Mouse (Mus musculus): ENCODE data around the gene Nupr1. TPM values are rescaled to one million over a fixed set of nuclear protein-coding genes. Genes with fewer than 3 reads are reported as not detected.
A peak's percentile ranks its signal among the peaks of the same experiment; 100 is the strongest.
"Not testable (repeated sequence)": the region's sequence is repeated elsewhere in the genome, so short reads cannot be mapped to it uniquely, and the experiment has no call there.

The Nupr1 gene
- total RNA-seq, 2 experiments from 2014 or later = 7.5 to 15.3 TPM

DNA sequence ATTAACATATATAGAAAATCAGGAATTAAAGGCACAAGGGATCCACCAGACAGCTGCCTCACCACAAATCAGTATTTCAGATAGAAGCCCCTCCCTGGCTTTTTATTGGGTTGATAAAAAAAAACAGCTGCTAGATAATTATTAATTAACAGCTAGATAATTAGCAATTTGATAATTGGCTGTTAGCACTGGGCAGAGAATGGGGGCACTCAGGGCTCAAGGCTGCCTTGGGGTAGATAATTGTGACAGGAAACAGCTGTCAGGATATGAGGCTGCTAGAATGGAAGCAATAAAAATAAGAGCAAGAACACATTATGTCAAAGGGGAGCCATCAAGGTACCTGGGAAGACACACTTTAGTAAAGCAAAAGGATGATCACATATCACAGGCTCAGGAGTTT, 14.3 kb upstream of the Nupr1 start:
- DNase-seq (ENCODE audit: low spot score in 2 of 2) = no peak

DNA sequence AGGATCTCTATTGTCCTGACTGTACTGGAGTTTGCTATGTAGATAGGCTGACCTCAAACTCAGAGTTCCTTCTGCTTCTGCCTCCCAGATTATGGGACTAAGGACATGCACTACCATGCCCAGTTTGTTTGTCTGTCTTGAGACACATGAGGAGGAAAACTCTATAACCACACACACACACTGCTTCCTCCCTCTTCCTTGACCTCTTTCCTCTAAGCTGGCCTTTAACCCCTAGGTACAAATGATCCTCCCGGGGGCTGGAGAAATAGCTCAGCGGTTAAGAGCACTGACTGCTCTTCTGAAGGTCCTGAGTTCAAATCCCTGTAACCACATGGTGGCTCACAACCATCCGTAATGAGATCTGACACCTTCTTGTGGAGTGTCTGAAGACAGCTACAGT, 13.7 kb upstream of the Nupr1 start:
- DNase-seq (ENCODE audit: low spot score in 2 of 2) = no peak

DNA sequence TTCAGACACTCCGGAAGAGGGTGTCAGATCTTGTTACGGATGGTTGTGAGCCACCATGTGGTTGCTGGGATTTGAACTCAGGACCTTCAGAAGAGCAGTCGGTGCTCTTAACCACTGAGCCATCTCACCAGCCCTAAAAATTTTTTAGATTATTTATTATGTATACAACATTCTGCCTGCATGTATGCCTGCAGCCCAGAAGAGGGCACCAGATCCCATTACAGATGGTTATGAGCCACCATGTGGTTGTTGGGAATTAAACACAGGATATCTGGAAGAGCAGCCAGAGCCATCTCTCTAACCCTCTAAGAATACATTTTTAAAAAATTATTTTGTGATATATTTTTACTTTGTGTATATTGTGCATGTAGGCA, 12.6 kb upstream of the Nupr1 start:
- not testable (repeated sequence) for DNase-seq (ENCODE audit: low spot score in 2 of 2)

DNA sequence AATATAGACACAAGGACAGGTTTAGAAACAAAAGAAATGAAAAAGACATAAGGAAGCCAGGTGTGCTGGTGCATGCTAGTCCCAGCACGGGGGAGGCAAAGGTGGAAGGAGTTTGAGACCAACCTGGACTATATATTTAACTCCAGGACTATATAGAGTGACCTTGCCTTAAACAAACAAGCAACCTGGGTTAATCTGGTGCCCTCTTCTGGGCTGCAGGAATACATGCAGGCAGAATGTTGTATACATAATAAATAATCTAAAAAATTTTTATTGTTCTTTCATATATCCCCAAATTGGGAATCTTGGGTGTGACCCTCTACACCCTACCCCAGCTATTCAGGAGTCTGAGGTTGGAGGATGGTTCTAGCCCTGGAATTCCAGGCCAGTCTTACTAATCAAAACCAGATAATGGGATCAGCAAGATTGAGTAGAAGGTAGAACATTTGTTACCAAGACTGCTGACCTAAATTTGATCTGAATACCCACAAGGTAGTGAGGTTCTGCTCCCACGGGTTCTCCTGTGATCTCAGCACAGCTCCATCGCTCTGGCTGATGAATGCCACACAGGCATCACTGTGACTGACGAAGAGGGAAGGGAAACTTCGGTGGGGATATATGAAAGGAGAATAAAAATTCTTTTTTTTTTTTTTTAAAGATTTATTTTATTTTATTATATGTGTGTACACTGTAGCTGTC, 12.0 kb upstream of the Nupr1 start:
- no peak for DNase-seq (ENCODE audit: low spot score in 2 of 2)

DNA sequence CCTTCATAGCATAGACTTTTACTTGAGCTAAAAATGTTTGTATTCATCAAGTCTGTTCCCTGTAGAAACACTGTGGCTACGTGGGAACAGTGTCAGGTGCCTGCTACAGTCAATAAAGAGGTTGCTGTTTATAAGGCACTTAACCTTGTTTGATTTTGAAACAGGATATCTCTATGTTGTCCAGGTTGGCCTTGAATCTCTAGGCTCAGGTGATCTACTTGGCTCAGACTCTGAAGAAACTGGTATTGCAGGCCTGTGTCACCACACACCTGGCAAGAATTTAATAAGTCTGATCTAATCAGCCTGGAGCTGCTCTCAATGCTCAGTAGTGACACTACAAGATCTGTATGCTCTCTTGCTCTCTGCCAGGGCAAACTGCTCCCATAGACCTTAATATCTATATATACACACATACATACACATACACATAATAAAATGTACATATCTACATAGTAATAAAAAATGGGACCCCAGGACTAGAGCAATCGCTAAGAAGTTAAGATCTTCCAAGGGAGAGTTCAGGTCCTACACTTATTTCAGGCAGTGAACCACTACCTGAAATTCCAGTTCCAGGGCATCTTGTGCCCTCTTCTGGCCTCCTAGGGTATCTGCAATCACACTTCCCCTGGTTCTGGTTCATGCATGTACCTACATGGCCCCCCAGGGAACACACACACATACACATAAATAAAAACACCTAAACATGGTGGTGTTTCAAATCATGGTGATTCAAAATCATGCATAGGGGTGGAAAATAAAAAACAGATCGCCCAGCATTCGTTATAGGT, 6.3 kb upstream of the Nupr1 start:
- peak in 1 of 2 experiments; percentile 9 for DNase-seq (ENCODE audit: low spot score in 2 of 2)

DNA sequence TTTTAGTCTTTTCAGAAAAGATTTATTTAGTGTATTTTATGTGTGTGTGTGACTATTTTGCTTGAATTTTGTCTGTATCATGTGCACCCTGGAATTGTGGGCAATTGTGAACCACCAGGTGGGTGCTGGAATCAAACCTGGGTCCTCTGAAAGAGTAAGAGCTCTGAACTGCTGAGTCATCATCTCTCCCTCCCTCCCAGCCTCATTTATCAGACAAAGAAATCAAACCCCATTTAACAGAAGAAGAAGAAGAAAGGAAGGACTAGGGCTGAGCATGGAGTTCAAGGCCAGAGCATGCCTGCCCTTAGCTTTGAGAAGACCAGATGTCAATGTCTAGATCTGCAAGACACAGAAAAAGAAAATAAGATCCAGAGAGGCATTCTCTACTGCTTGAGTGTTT, 4.7 kb upstream of the Nupr1 start:
- no peak for DNase-seq (ENCODE audit: low spot score in 2 of 2)

DNA sequence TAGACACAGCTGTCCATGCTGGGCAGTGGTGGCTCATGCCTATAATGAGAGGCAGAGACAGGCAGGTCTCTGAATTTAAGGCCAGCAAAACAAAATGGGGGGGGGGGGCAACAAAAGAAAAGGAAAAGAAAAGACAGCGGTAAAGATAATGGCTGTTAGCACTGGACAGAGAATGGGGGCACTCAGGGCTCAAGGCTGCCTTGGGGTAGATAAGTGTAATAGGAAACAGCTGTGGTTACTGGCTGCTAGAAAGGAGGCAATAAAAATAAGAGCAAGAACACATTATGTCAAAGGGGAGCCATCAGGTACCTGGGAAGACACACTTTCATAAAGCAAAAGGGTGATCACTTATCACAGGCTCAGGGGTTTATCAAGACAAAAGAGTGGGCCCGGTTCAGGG, 1.8 kb upstream of the Nupr1 start:
- DNase-seq (ENCODE audit: low spot score in 2 of 2) = no peak

DNA sequence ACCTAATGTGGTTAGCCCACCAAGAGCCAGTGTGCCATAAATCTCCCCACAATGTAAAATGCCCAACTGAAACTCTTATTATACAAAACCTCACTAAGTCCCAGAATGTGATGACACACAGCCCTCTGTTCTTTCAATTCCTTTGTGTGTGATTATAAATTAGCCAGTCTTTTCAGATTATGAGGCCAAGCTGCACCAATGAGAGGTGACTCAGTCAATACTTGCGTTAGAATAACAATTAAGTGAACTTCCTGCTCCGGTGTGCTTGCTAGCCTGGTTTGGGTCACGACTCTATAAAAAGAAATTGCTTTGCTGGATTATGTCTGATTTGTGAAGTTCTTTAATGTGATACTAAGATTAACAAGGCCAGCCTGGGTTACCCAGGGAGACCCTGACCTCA, 746 bp downstream of the Nupr1 start:
- no peak for DNase-seq (ENCODE audit: low spot score in 2 of 2)

DNA sequence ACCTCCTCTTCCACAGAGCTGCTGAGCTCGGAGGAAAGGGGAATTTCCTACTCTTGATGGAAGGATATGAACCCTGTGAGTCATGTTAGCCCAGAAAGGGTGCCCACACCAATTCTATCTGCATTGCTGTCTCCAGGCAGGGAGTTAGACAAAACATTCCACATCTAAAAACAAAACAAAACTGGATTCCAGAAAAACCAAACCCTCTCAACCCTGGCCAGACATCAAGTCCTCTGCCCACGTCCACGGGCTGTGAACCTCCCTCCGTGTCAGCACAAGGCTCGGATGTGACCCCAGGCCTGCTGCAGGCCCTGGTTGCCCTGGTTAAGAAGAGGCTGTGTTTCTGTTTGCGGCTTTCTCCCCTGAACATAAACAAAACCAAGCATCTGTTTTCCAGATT, 2.5 kb downstream of the Nupr1 start:
- no peak for DNase-seq (ENCODE audit: low spot score in 2 of 2)

DNA sequence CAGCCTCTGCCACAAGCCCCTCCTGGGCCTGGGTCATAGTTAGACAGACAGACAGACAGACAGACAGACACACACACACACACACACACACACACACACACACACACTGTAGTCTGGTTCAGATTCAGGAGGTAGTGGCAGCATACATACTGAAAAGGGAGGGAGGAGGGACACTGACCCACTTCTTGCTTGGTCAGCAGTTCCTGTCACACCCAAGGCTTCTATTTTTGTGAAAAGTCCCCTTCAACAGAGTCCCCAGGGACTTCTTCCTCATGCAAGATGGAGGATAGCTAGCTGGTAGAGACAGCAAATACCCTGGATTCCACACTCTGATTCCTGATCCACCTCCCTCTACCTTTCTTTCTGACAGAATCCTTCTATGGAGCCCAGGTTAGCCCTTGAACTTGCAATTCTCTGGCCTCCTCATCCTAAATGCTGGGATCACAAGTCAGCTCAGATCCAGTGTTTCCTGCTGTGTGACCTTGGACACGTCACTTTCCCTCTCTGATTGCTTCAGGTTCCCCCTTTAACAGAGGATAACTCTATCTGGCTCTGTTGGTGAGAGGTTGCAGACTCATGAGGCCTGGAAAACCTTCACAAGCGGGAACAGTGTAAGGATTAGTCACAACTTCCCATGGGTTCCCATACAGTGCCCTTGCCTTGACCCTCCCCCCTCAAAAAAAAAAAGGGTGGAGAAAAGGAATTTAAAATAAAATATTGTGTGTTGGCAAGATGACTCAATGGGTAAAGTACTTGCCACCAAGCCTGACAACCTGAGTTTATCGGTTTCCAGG, 4.7 kb downstream of the Nupr1 start:
- DNase-seq (ENCODE audit: low spot score in 2 of 2) = no peak

DNA sequence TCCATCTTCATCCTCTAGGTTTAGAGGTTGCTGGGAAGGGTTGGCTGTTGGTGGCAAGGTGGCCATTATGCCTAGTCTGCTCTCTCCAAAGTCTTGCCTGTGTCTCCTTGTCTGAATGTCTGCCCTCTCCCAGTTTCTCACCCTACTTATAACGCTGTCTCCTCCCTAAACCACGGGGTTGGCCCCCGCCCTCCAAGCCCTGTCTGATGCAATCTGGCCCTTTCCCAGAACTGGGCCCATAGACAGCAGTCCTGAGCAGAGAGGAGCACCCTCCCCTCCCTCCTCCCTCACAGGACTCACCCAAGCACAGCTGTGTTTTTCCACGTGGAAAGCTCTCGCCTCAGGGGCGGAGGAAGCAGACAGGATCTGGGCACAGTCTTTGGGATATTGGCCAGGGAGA, 5.3 kb downstream of the Nupr1 start:
- peak in 1 of 2 experiments; percentile 46 for DNase-seq (ENCODE audit: low spot score in 2 of 2)

DNA sequence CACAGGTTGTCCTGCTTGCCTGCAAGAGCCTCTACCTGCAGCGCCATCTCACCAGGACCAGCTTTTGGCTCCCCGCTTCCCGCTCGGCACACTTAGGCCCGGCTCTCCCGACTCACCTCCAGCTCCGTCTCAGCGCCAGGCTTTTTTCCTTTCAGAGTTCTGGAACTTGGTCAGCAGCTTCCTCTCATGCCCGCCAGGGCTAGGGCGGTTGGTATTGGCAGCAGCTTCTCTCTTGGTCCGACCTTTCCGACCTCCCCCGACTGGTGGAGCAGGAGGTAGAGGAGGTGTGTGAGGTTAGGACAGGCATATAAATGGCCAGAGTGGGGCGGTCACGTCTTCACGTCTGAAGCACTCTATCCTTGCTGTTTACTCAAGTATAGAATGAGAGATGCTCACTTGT, 5.9 kb downstream of the Nupr1 start:
- DNase-seq (ENCODE audit: low spot score in 2 of 2) = no peak

DNA sequence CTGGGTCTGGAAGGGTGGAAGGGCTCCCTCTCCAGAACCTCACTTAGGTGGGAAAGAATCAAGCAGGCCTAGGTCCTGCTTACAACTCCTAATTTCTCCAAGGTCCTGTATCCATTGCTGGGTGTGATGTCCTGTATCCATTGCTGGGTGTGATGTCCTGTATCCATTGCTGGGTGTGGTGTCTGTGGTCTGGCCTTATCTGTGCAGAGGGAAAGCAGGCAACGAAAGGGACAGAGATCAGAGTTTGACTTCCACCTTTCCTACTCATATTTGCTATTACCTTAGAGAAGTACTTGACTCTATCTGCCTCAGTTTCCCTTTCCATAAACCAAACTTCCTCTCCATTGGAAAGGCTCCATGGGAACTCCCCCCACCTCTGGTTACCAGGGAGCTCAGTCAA, 7.3 kb downstream of the Nupr1 start:
- DNase-seq (ENCODE audit: low spot score in 2 of 2) = no peak

DNA sequence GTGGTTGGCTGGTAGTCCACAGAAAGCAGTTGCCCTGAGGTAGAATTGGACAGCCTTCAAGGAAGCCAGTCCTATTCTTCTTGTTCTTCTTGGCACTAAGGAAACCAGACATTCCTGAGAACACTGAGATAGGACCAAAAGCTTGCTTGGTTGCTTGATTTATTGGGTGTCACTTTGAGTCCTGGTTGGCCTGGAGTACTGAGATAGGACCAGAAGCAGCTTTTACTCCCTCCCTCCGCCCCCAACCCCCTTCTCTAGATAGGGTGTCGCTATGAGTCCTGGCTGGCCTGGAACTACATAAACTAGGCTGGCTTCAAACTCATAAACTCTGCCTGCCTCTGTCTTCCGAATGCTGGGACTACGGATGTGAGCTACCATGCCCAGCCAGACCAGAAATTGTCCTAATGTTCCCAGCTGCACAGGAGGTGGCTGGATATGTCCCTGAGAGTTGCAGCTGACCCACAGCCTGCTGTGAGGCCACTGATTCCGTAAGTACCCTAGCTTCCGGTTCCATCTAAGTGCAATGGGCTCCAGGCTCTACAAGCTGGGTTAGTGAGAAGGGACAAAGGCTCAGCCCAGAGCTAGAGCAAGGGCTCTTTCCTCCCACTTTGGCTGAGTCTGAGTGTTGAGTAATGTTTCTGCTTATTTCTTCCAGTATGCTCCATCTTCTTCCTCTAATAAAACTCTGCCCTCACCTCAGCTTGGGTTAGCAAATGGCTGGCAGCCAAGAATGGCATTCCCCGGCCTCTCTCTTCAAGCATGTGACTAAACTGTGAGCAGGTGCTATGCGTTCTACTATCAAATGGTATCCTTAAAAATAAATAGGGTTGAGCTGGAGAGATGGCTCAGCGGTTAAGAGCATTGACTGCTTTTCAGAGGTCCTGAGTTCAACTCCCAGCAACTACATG, 9.0 kb downstream of the Nupr1 start:
- DNase-seq (ENCODE audit: low spot score in 2 of 2) = no peak

DNA sequence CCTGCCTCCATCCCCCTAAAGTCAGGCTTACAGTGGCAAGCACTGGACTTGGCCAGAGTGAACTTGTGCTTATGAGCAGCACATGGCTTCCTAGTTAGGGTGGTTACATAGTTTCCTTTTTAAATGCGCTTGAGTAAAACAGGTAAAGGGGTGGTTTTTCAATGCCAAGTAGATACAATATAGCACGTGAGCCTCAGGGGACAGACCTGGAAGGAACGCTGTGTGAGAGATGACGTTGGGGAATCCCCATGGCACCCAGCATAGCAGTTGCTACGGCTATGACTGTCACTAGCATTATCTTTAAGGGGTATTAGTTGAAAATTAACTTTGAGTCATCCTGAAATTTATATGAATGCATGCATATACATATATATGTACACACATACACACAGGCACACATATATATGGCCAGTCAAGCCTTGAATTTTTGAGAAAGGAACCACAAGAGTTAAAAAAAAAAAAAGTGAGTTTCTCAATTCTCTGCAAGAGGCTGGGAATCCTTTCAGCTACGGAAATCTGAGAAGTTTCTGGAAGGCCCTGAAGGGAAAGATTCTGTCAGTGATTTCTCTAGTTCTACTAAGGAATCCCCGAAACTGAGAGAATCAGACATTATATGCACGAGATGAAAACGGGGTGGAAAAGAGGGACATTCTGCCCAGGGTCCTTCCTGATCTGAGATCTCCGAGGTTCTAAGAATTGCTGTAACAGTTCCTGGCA, 10.9 kb downstream of the Nupr1 start:
- DNase-seq (ENCODE audit: low spot score in 2 of 2) = no peak

DNA sequence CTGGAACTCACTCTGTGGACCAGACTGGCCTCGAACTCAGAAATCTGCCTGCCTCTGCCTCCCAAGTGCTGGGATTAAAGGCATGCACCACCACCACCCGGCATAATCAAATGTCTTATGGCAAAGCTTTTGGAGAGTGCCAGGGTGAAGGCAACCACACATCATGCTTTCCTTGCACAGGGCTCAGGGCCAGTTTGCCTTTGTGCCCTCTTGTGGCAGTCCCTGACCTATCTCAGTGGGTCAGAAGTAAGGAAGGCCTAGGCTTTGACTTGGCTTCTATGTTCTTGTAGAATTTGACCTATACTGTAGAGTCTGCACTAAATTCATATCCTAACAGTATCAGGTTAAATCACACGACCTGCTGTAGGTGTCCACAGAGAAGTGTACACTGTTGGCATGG, 14.0 kb downstream of the Nupr1 start:
- DNase-seq (ENCODE audit: low spot score in 2 of 2) = no peak

DNA sequence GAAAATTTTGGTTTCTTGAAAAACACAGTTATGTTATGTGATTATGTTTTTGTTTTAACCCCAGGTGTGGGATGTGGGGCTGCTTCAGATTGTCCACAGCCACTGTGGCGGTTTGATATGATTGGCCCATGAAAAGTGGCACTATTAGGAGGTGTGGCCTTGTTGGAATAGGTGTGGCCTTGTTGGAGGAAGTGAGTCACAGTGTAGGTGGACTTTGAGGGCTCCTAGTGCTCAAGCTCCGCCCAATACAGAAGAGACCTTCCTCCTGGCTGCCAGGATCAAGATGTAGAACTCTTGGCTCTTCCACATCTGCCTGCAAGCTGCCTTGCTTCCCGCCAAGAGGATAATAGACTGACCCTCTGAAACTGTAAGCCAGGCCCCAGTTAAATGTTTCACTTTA, 17.9 kb downstream of the Nupr1 start:
- DNase-seq (ENCODE audit: low spot score in 2 of 2) = no peak

DNA sequence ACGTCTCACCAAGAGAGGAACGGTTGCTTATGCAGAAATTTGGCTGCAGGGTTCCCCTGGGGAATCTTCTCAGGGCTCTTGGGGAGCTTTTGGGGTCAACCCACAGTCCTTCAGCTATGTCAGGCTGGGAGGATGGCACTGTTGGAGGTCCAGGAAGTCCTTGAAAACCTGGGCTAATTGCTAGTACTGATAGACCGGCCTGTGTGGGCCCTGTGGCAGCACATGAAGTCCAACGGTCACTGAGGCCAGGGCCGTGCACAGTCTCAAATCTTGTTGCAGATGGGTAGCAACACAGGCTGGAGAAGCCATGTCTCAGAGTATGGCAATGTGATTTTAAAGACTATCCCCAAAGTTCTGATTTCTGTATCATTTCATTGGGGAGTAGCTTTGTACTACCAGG, 22.9 kb downstream of the Nupr1 start:
- DNase-seq (ENCODE audit: low spot score in 2 of 2) = no peak

DNA sequence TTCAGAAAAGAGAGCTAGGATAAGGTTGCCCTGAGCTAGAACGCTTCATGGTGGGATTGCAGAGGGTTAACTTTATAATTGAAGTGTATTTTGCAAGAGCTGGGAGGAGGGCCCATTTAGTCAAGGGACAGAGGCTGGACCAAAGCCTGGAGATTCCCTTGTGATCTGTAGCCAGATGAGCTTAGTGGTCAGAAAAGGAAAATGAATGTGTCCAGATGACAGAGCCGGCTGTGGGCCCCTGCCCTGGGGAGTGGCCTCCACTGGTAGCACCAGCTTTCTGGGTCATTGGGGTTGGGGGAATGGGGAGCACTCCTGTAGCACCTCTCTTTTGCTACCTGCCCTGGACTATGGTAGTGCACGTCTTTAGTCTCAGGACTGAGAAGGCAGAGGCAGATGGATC, 23.6 kb downstream of the Nupr1 start:
- no peak for DNase-seq (ENCODE audit: low spot score in 2 of 2)

DNA sequence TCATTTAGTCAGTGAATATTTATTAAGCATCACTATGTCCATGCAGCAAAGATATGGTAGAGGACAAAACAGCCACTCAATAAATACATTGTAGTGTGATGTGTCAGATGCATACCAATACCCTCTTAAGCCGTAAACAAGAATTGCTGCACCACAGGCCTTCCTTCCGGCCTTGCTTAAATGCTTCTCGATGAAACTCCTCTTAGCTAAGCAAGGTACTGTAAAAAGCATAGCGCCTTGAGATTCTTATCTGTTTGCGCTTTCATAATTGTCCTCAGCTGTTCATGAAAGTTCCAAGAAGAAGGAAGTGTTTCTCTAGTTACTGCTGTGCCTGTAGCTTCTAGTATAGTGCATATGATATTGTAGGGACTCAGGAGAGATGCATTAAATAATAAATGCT, 24.1 kb downstream of the Nupr1 start:
- no peak for DNase-seq (ENCODE audit: low spot score in 2 of 2)

Measured in adrenal gland, postnatal 4 days (tissue).